Mouse (Mus musculus): ENCODE measurements at regions not wholly inside any gene's neighbourhood (a gene's known extent, or its start where the extent isn't known, plus 50 kb on each side); places are given as distances from the start of the nearest gene placed in this dataset.

- peak; percentile 76 for ATAC-seq (replicated peaks; ENCODE audit: poor library complexity)
Measured at GRCm38 (mm10) chr2:99236968-99237367, 569.9 kb upstream of the Gm10800 start.
